Mouse (Mus musculus) intestine, postnatal 0 days (tissue): ENCODE measurements around the gene Ermp1. TPM values are rescaled to one million over a fixed set of nuclear protein-coding genes. Genes with fewer than 3 reads are reported as not detected.

Source experiments
- ATAC-seq: fragments of 200-750 bp; cut with Nextera tagmentation; 2 replicates; pipeline ENCODE4 v1.8.0; 2017; ENCODE audit warnings: mild to moderate bottlenecking, moderate TSS enrichment, moderate library complexity
- H3K27ac ChIP-seq: fragments of 300-500 bp; sonication (generic); 2 replicates; pipeline ENCODE4 v1.5.1; 2014; ENCODE audit warnings: mild to moderate bottlenecking, low read depth, low read length, moderate library complexity
- H3K27me3 ChIP-seq: fragments of 300-500 bp; sonication (generic); replicated peaks from 2 replicates; pipeline ENCODE4 v1.6.1; 2014; ENCODE audit warnings: low read length, mixed read lengths; ENCODE audit not compliant: control insufficient read depth, insufficient read depth
- H3K36me3 ChIP-seq: fragments of 300-500 bp; sonication (generic); 2 replicates; pipeline ENCODE4 v1.6.1; 2014; ENCODE audit warnings: mild to moderate bottlenecking, moderate library complexity; ENCODE audit not compliant: control insufficient read depth, insufficient read depth
- H3K4me1 ChIP-seq: fragments of 300-500 bp; sonication (generic); replicated peaks from 2 replicates; pipeline ENCODE4 v1.6.1; 2014; ENCODE audit warnings: antibody characterized with exemption, low read length, mixed read lengths; ENCODE audit not compliant: control insufficient read depth, insufficient read depth
- H3K4me2 ChIP-seq: fragments of 300-500 bp; sonication (generic); replicated peaks from 2 replicates; pipeline ENCODE4 v1.6.1; 2014; ENCODE audit warnings: low read depth, mild to moderate bottlenecking, moderate library complexity
- H3K4me3 ChIP-seq: fragments of 300-500 bp; sonication (generic); 2 replicates; pipeline ENCODE4 v1.5.1; 2014; ENCODE audit warnings: low read depth, low read length
- H3K9ac ChIP-seq: fragments of 300-500 bp; sonication (generic); 2 replicates; pipeline ENCODE4 v1.6.1; 2014; ENCODE audit warnings: mild to moderate bottlenecking, low read depth, low read length
- H3K9me3 ChIP-seq: fragments of 300-500 bp; sonication (generic); 2 replicates; pipeline ENCODE4 v1.6.1; 2016; ENCODE audit warnings: mixed run types; ENCODE audit not compliant: control insufficient read depth
- CTCF ChIP-seq: sonication (generic); IDR thresholded peaks from 2 replicates; pipeline ENCODE4 v1.5.1; 2016; ENCODE audit warnings: low read depth, mild to moderate bottlenecking, control low read depth, antibody characterized with exemption, moderate library complexity
- WGBS: fragments of 180-500 bp; shearing (Covaris S2); extraction: QIAGEN DNeasy Blood & Tissue Kit; methylation state at CpG from one replicate; pipeline ENCODE4 v1.1.7; 2014; 5-methylcytosine and 5-hydroxymethylcytosine counted together
- polyA plus RNA-seq: library from polyadenylated mRNA; unstranded; fragments of >200 nt; fragmentation: Nextera tagmentation; extraction: Ambion mirVana; gene quantifications from 2 replicates; pipeline ENCODE4 v1.2.1, GENCODE M21; 2015

The Ermp1 gene
- polyA plus RNA-seq, 1 experiment from 2014 or later = 8.3 TPM

GRCm38 (mm10) chr19:29608212-29608611 lies 40.0 kb downstream of the Ermp1 start:
- H3K4me1 ChIP-seq = no peaks in the 10 kb centered on the region
- no peak overlapping the region for H3K4me2 ChIP-seq
- H3K9me3 ChIP-seq = no peaks in the 10 kb centered on the region
- ATAC-seq = no peak
- no peak overlapping the region for H3K27ac ChIP-seq
- TF ChIP-seq CTCF = no peak
- H3K27me3 ChIP-seq = no peaks in the 10 kb centered on the region
- H3K9ac ChIP-seq = no peak overlapping the region
- 58% methylated on average over 4 of the region's 4 CpGs for WGBS
- no peak overlapping the region for H3K4me3 ChIP-seq
- peaks cover 42% of the 10 kb centered on the region for H3K36me3 ChIP-seq

- Histone ChIP-seq H3K9ac (no peak overlapping the region), H3K27me3 (no peaks in the 10 kb centered on the region), H3K4me3 (no peak overlapping the region), H3K27ac (no peak overlapping the region), H3K9me3 (no peaks in the 10 kb centered on the region), H3K4me1 (no peaks in the 10 kb centered on the region), H3K4me2 (no peak overlapping the region), H3K36me3 (peaks cover 42% of the 10 kb centered on the region)
- no peak for ATAC-seq
- no peak for TF ChIP-seq CTCF
- WGBS = 85% methylated on average over 4 of the region's 4 CpGs
These were observed 40.7 kb downstream of the Ermp1 start for GRCm38 (mm10) chr19:29607521-29607920.

- Histone ChIP-seq H3K27ac (no peak overlapping the region), H3K27me3 (no peaks in the 10 kb centered on the region), H3K4me3 (no peak overlapping the region), H3K9me3 (no peaks in the 10 kb centered on the region), H3K9ac (no peak overlapping the region), H3K36me3 (peaks cover 40% of the 10 kb centered on the region), H3K4me2 (no peak overlapping the region), H3K4me1 (no peaks in the 10 kb centered on the region)
- 94% methylated on average over 3 of the region's 3 CpGs for WGBS
- ATAC-seq = no peak
- no peak for TF ChIP-seq CTCF
These were observed 43.6 kb downstream of the Ermp1 start for GRCm38 (mm10) chr19:29604653-29605052.

- TF ChIP-seq CTCF = no peak
- 84% methylated on average over 14 of the region's 14 CpGs for WGBS
- peaks cover 48% of the 10 kb centered on the region for H3K36me3 ChIP-seq
- H3K9me3 ChIP-seq = no peaks in the 10 kb centered on the region
- no peaks in the 10 kb centered on the region for H3K27me3 ChIP-seq
- H3K27ac ChIP-seq = no peak overlapping the region
- ATAC-seq = no peak
- H3K4me2 ChIP-seq = no peak overlapping the region
- H3K4me3 ChIP-seq = no peak overlapping the region
- no peak overlapping the region for H3K9ac ChIP-seq
- H3K4me1 ChIP-seq = no peaks in the 10 kb centered on the region
These were observed 44.5 kb downstream of the Ermp1 start for GRCm38 (mm10) chr19:29603548-29604353.

GRCm38 (mm10) chr19:29598981-29599380 lies 49.2 kb downstream of the Ermp1 start:
- H3K4me1 ChIP-seq = no peaks in the 10 kb centered on the region
- H3K4me3 ChIP-seq = no peak overlapping the region
- H3K9me3 ChIP-seq = no peaks in the 10 kb centered on the region
- no peak overlapping the region for H3K9ac ChIP-seq
- peak; percentile 61 for ATAC-seq
- no peaks in the 10 kb centered on the region for H3K27me3 ChIP-seq
- no peak overlapping the region for H3K27ac ChIP-seq
- 75% methylated on average over 5 of the region's 5 CpGs for WGBS
- TF ChIP-seq CTCF = no peak
- no peak overlapping the region for H3K4me2 ChIP-seq
- peaks cover 73% of the 10 kb centered on the region for H3K36me3 ChIP-seq

GRCm38 (mm10) chr19:29596985-29597384 lies 51.2 kb downstream of the Ermp1 start:
- Histone ChIP-seq H3K9ac (no peak overlapping the region), H3K4me1 (no peaks in the 10 kb centered on the region), H3K4me2 (no peak overlapping the region), H3K4me3 (no peak overlapping the region), H3K27ac (no peak overlapping the region), H3K27me3 (no peaks in the 10 kb centered on the region), H3K9me3 (no peaks in the 10 kb centered on the region), H3K36me3 (peaks cover 53% of the 10 kb centered on the region)
- peak; percentile 63 for TF ChIP-seq CTCF
- WGBS = 94% methylated on average over 2 of the region's 2 CpGs
- ATAC-seq = no peak
